Mouse (Mus musculus) hindbrain, postnatal 0 days (tissue): ENCODE data around the gene Prkab1. TPM values are rescaled to one million over a fixed set of nuclear protein-coding genes. Genes with fewer than 3 reads are reported as not detected.
A peak's percentile ranks its signal among the peaks of the same experiment; 100 is the strongest.

Experiments
- ATAC-seq: fragments of 200-750 bp; cut with Nextera tagmentation; 2 replicates; pipeline ENCODE4 v1.8.0; 2017; ENCODE audit warnings: mild to moderate bottlenecking, moderate TSS enrichment, moderate library complexity
- DNase-seq: peaks from one replicate; pipeline ENCODE4 v3.0.0-alpha.2; 2015; ENCODE audit warnings: low spot score
- H3K27ac ChIP-seq: fragments of 300-500 bp; sonication (generic); 2 replicates; pipeline ENCODE4 v1.5.1; 2014; ENCODE audit warnings: mild to moderate bottlenecking
- H3K27me3 ChIP-seq: fragments of 300-500 bp; sonication (generic); 2 replicates; pipeline ENCODE4 v1.6.1; 2014; ENCODE audit warnings: low read length, mixed read lengths; ENCODE audit not compliant: insufficient read depth
- H3K36me3 ChIP-seq: fragments of 300-500 bp; sonication (generic); 2 replicates; pipeline ENCODE4 v1.6.1; 2014; ENCODE audit warnings: low read length, mixed read lengths; ENCODE audit not compliant: insufficient read depth
- H3K4me1 ChIP-seq: fragments of 300-500 bp; sonication (generic); 2 replicates; pipeline ENCODE4 v1.6.1; 2014; ENCODE audit warnings: antibody characterized with exemption, low read length, mixed read lengths; ENCODE audit not compliant: insufficient read depth
- H3K4me2 ChIP-seq: fragments of 300-500 bp; sonication (generic); 2 replicates; pipeline ENCODE4 v1.6.1; 2014; ENCODE audit warnings: low read depth, mild to moderate bottlenecking, low read length, moderate library complexity, mixed read lengths
- H3K4me3 ChIP-seq: fragments of 300-500 bp; sonication (generic); 2 replicates; pipeline ENCODE4 v1.5.1; 2014; ENCODE audit warnings: low read length
- H3K9ac ChIP-seq: fragments of 300-500 bp; sonication (generic); replicated peaks from 2 replicates; pipeline ENCODE4 v1.6.1; 2014; ENCODE audit warnings: mild to moderate bottlenecking, low read length, moderate library complexity, mixed read lengths
- H3K9me3 ChIP-seq: fragments of 300-500 bp; sonication (generic); 2 replicates; pipeline ENCODE4 v1.6.1; 2016; ENCODE audit warnings: low read length, mixed read lengths
- CTCF ChIP-seq: IDR thresholded peaks from 2 replicates; pipeline ENCODE4 v1.5.1; 2016; ENCODE audit warnings: antibody characterized with exemption, control low read depth, low read depth
- WGBS: fragments of 180-500 bp; shearing (Covaris S2); extraction: QIAGEN DNeasy Blood & Tissue Kit; methylation state at CpG from one replicate; pipeline ENCODE4 v1.1.7; 2014; 5-methylcytosine and 5-hydroxymethylcytosine counted together
- polyA plus RNA-seq: library from polyadenylated mRNA; unstranded; fragments of >200 nt; fragmentation: Nextera tagmentation; extraction: Ambion mirVana; gene quantifications from 2 replicates; pipeline ENCODE4 v1.2.1, GENCODE M21; 2015
- total RNA-seq: library from RNA; depleted of rRNA; stranded (reverse); fragments of >200 nt; gene quantifications from 2 replicates; pipeline ENCODE4 v1.2.3, GENCODE M21; 2014

Gene Prkab1
- total and polyA plus RNA-seq, 2 experiments from 2014 or later: 47.1 to 48.9 TPM

DNA sequence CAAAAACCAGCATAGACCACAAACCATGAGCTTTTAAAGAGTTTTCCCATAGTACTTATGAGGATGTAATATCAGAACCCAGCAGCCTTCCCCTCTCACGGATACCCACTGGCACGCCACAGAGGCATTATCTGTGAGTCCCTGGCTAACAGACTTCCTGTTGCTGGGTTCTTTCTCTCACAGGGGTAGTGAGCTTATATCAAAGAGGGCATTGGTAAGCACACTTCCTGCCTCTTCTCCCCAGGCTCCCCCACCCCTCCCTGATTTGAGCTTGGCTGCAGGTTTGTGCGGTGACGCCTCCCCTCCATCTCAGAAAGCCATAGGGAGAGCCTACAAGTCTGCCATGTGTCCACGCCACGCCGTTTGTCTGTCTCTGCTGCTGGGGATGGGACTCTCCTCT lies 4.8 kb upstream of the Prkab1 start:
- H3K4me2 ChIP-seq: no peak overlapping the region
- H3K4me1 ChIP-seq: no peaks in the 10 kb centered on the region
- H3K27me3 ChIP-seq: no peaks in the 10 kb centered on the region
- no peaks in the 10 kb centered on the region for H3K9me3 ChIP-seq
- DNase-seq: no peak
- no peak for TF ChIP-seq CTCF
- H3K9ac ChIP-seq: no peak overlapping the region
- no peak overlapping the region for H3K4me3 ChIP-seq
- no peaks in the 10 kb centered on the region for H3K36me3 ChIP-seq
- no peak overlapping the region for H3K27ac ChIP-seq
- 75% methylated on average over 7 of the region's 7 CpGs for WGBS
- ATAC-seq: no peak

DNA sequence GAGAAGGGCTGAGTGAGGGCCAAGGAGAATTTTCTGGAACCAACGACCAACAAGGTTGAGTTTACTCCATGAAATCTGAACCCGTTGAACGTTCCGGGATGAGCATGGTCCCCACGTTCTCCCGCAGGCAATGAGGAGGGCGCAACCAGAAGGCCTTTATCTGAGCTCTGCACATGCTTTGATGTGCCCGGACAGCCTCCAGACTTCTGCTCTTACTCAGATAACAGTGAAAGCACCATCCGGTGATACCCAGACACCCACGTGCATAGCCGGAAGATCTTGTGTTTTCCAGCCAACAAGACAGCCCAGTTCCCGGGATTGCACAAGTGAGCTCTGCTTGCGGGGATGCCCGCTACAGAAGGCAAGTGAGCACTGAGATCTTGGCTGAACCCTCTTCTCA lies 2.3 kb upstream of the Prkab1 start:
- Histone ChIP-seq H3K4me1 (peaks cover 4% of the 10 kb centered on the region; the same call in 1 of the 2 replicates), H3K9me3 (no peaks in the 10 kb centered on the region), H3K4me2 (no peak overlapping the region), H3K4me3 (no peak overlapping the region), H3K27ac (no peak overlapping the region), H3K36me3 (0 out of 2 replicates have a peak, but pooled peaks cover under 1% of the 10 kb centered on the region), H3K27me3 (no peaks in the 10 kb centered on the region), H3K9ac (no peak overlapping the region)
- ATAC-seq (no peak), DNase-seq (no peak)
- WGBS: 95% methylated on average over 14 of the region's 14 CpGs
- no peak for TF ChIP-seq CTCF

- Histone ChIP-seq H3K36me3 (0 out of 2 replicates have a peak, but pooled peaks cover 5% of the 10 kb centered on the region), H3K9ac (no peak overlapping the region), H3K27ac (no peak overlapping the region), H3K4me3 (no peak overlapping the region), H3K4me2 (no peak overlapping the region), H3K4me1 (peaks cover 4% of the 10 kb centered on the region; the same call in 1 of the 2 replicates), H3K27me3 (no peaks in the 10 kb centered on the region), H3K9me3 (no peaks in the 10 kb centered on the region)
- no peak for ATAC-seq
- no peak for DNase-seq
- WGBS: 94% methylated on average over 5 of the region's 5 CpGs
- no peak for TF ChIP-seq CTCF
Measured at GRCm38 (mm10) chr5:116026107-116026506, 1.8 kb upstream of the Prkab1 start.

DNA sequence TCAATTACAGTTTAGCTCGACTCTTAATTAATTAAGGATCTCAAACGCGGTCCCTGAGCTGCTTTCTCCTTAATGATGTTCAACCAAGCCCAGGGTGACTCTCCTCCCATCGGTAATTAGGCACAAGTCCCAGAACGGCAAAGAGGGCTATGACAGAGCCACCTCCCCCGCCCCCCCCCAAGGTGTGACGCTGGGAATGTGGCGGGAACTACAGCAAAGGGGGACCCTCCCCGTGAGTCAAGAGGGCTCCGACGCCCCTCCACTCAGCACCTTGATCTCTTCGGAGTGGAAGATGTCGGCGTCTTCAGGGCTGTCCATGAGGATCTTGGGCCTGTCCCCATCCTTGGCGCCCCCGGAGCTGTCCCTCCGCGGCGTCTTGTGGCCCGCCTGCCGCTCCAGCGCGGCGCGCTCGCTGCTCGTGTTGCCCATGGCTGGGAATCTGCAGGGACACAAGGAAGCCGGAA lies 455 bp downstream of the Prkab1 start:
- DNase-seq: peak; percentile 33
- H3K4me3 ChIP-seq: peak overlapping the region; percentile 86
- peak overlapping the region; percentile 79 for H3K27ac ChIP-seq
- peak overlapping the region; percentile 97 for H3K4me2 ChIP-seq
- no peak for TF ChIP-seq CTCF
- no peaks in the 10 kb centered on the region for H3K27me3 ChIP-seq
- peaks cover 28% of the 10 kb centered on the region for H3K36me3 ChIP-seq
- peaks cover 4% of the 10 kb centered on the region; the same call in 1 of the 2 replicates for H3K4me1 ChIP-seq
- under 1% methylated on average over 28 of the region's 28 CpGs for WGBS
- no peaks in the 10 kb centered on the region for H3K9me3 ChIP-seq
- ATAC-seq: peak; percentile 66
- peak overlapping the region; percentile 77 for H3K9ac ChIP-seq

DNA sequence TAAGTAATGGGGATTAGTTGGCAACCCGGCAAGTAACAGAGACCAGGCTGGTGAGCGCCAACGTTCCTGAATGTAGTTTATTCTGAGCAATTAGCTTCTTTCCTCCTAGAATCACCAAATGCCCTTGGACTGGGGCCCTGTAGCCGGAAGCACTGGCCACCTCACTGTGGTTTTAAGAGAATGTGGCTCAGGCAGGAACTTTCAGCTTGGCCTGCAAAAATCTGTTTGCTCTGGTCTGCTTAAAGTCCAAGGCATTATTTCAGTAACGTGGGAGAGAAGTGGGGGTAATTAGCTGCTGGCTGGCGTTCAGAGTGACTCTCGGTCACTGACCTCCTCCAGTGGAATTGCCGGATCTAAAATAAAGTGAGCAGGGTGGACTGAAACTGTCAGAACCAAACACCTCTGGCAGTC lies 1.1 kb downstream of the Prkab1 start:
- Histone ChIP-seq H3K36me3 (peaks cover 32% of the 10 kb centered on the region), H3K4me2 (peak overlapping the region; percentile 97), H3K4me3 (peak overlapping the region; percentile 86), H3K27ac (peak overlapping the region; percentile 79; the same call in 1 of the 2 replicates), H3K9ac (peak overlapping the region; percentile 77; the same call in 1 of the 2 replicates), H3K27me3 (no peaks in the 10 kb centered on the region), H3K4me1 (peaks cover 4% of the 10 kb centered on the region; the same call in 1 of the 2 replicates), H3K9me3 (no peaks in the 10 kb centered on the region)
- WGBS: 24% methylated on average over 8 of the region's 8 CpGs
- ATAC-seq (no peak), DNase-seq (peak; percentile 31)
- no peak for TF ChIP-seq CTCF

- Histone ChIP-seq H3K4me1 (peaks cover 4% of the 10 kb centered on the region; the same call in 1 of the 2 replicates), H3K4me2 (peak overlapping the region; percentile 97), H3K27ac (no peak overlapping the region), H3K36me3 (peaks cover 37% of the 10 kb centered on the region), H3K9ac (no peak overlapping the region), H3K27me3 (no peaks in the 10 kb centered on the region), H3K4me3 (peak overlapping the region; percentile 86; the same call in 1 of the 2 replicates), H3K9me3 (no peaks in the 10 kb centered on the region)
- ATAC-seq: no peak
- DNase-seq: no peak
- TF ChIP-seq CTCF: no peak
- 86% methylated on average over 7 of the region's 7 CpGs for WGBS
Measured at GRCm38 (mm10) chr5:116022658-116023200, 1.6 kb downstream of the Prkab1 start.

DNA sequence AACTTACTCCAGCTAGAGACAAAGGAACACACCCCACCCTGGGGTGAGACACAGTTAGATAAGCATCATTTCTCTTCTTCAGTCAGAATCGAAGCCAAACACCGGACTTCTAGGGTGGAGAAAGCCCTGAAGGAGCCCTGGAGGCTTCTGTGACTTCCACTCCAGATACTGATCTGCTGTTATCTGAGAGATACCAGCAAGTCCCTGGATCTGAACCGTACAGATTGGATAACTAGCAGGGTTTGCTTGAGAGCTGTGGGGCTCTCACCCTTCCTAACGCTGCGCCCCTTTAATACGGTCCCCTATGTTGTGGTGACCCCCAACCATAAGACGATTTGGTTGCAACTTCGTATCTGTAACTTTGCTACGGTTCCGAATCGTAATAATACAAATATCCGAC lies 2.2 kb downstream of the Prkab1 start:
- ATAC-seq: no peak

More for the DNA sequence above, 2.2 kb downstream of the Prkab1 start:
- Histone ChIP-seq H3K27me3 (no peaks in the 10 kb centered on the region), H3K4me2 (no peak overlapping the region), H3K9ac (no peak overlapping the region), H3K36me3 (peaks cover 42% of the 10 kb centered on the region), H3K27ac (no peak overlapping the region), H3K9me3 (no peaks in the 10 kb centered on the region), H3K4me1 (peaks cover 4% of the 10 kb centered on the region; the same call in 1 of the 2 replicates), H3K4me3 (no peak overlapping the region)
- DNase-seq: no peak
- no peak for TF ChIP-seq CTCF
- WGBS: 95% methylated on average over 12 of the region's 12 CpGs
